Mouse (Mus musculus) adrenal gland, adult 2 months (tissue): ENCODE results near the gene Galns. TPM values are rescaled to one million over a fixed set of nuclear protein-coding genes. Genes with fewer than 3 reads are reported as not detected.

Experiments
- DNase-seq: peaks from one replicate; pipeline ENCODE4 v3.0.0; 2021
- long read RNA-seq: library from polyadenylated mRNA; stranded (forward); transcript quantifications from one replicate; pipeline ENCODE4 v2.0.0, GENCODE M21; 2021
- polyA plus RNA-seq: library from polyadenylated mRNA; depleted of rRNA; stranded (reverse); fragments of >200 nt; gene quantifications from 2 replicates; pipeline ENCODE4 v1.2.3, GENCODE M21; 2012; rRNA removed
- total RNA-seq, 2 experiments: library from RNA; stranded (reverse); gene quantifications; 2 replicates each; pipeline ENCODE4 v1.2.3; 2021

Galns gene
- 1 to 10 TPM; 6.0 to 7.8 TPM for total RNA-seq
- polyA plus RNA-seq = 6.8 and 8.0 TPM in 2 replicates
- long read RNA-seq, partial matches to known transcripts = 0 of 3 reads
- long read RNA-seq, other reads (novel, unspliced or antisense) = 0 of 3 reads

GRCm38 (mm10) chr8:122611295-122612133 is at the start of gene Galns, which contains the start of gene Trappc2l:
Gene Galns (minus strand): TSS chr8:122611463.
Gene Trappc2l (plus strand): TSS chr8:122611640.
- peak; percentile 97 for DNase-seq

DNA sequence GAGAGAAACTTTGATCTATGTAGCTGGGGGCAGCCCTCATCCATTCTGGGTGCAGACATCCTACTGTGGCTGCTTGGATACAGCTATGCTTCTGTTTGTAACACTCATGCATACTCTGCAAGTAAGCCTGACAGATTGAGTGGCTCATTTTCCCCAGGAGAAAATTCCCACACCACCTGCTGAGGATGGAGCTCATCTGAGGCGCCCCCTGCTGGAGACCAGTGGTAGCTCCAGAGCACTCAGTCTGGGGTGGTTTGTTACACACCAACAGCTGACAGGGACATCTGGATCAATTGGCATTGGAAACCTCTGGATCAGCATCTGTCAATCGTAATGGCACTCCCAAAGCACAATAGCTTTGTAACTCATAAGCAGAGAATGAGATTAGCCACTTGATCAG is 48.8 kb upstream of the Galns start:
- DNase-seq = no peak

DNA sequence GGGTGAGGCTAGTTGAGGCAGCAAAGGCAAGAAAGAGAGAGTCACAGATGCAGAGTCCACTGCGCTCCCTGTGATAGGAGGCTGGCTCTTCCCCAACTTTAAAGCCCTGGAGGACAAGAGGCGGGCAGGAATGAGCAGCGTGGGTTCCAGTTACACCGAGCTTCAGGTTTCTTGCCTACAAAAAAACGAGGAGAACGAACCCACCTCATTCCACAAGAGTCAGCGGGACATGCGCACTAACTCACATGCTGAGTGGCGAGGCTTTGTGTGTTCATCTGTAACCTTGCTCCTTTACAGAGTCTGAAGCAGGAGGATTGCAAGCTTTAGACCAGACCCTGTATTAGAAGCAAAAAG is 47.5 kb upstream of the Galns start:
- DNase-seq = no peak

DNA sequence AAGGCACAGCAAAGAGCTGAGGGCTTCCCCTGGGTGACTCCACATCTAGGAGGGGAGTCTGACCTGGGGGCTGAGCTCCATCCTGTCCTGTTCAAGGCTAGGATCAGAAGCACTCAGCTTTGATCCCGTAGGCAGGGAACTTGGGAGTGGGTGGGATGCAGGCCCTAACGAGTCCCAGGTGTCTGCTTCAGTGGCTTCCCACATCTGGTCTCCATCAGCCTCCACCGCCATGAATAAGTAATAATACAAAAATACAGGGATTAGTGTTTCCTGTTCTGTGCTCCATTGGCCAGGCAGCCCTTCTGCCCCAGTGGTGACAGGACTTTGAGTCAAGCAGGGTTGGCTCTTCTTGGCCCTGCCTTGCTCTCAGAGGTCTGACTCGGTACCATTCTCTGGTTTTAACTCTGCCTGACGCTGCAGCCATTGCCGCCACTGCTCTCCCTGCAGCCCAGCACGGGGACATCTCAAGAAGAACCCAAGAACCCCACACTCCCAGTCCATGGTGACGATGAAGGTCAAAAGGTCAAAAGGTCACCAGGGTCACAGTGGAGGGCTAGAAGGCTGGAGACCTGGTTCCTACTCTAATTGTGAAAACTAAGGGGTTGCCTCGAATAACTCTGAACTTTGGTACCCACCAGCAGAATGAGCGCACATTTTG is 47.0 kb upstream of the Galns start:
- DNase-seq = no peak

- peak; percentile 93 for DNase-seq
Measured at GRCm38 (mm10) chr8:122656056-122656999, 45.1 kb upstream of the Galns start.

DNA sequence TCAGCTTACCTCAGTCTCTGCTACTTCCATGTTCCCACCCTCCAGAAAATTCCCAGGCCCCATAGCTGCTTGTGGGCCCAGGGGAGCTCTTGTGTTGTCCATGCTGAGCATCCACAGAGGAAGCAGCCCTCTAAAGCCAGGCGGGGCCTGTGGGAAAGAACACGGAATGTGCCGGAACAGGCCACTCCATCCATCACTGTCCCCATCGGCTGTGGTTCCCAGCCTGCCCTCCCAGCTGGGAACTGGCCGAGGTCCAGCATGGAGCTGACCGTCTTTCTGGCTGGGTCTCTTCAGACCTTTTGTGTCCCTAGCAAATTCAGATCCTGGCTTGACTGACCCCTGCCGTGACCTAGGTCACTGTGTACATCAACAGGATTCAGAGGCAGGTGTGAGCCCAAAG is 43.5 kb upstream of the Galns start:
- DNase-seq = peak; percentile 77

GRCm38 (mm10) chr8:122652643-122653042 is 41.4 kb upstream of the Galns start:
- DNase-seq = no peak

DNA sequence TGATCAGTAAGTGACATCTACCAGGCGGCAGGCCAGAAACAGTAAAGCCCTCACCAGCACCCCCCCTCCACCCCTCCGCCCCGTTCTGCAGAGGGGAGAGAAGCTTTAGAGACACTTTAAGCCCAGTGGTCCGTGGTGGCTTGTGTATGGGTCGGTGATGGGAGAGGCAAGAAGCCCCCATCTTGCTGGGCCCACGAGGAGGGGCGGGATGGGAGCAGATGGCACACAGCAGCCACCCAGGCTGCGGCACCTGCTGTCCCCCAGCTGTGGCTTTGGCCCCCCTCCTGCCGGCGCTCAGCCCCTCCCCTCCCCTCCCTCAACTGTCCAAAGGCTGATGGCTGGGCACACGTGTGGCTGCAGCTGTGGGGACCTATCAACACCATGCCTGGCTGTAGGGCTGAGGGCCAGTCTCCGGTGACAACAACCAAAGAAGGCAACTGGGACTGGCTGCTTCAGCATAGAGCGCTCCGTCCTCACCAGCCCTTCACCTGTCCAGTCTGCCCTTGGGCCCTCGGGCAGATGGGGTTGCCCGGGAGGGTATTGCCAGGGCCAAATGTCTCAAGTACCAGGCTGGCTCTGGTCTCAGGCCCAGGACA is 40.2 kb upstream of the Galns start:
- DNase-seq = no peak

- DNase-seq = no peak
Measured at GRCm38 (mm10) chr8:122648192-122648970, 37.1 kb upstream of the Galns start.

GRCm38 (mm10) chr8:122646337-122646736 is 35.1 kb upstream of the Galns start:
- DNase-seq = no peak

DNA sequence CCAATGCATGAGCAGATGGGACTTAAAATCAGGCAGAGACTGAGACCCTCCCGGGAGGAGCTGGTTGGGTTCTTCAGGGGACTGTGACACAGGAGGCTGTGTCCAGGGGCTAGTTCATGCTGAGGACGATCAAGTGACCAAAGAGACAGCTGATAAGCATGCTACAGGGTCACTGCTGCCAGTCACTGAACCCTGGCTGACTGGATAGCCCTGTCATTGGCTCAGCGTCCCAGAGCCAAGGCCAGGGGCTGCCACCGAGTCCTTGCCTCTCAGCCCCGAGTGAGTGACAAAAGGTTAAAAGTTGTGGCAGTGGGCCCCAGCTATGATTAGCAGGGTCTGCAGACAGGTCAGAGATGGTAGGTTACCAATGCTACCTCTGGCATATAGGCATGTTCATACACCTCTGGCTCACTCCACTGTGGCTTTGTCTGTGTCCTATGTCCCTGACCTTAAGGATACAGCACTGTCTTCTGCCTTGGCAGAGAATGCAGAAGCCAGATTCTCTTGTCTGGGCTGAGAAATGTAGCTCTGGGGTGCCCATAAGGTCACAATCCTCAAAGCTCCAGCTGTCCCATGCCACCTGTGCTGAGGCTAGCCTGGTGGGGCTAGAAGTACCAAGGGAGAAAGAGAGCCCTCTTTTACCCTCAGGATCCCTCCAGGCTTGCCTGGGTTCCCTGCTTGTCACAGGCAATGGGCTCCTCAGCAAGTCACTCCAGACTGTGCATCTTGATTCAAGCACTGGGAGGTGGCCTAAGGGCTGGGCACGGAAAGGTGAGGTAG is 33.1 kb upstream of the Galns start:
- peak; percentile 85 for DNase-seq

DNA sequence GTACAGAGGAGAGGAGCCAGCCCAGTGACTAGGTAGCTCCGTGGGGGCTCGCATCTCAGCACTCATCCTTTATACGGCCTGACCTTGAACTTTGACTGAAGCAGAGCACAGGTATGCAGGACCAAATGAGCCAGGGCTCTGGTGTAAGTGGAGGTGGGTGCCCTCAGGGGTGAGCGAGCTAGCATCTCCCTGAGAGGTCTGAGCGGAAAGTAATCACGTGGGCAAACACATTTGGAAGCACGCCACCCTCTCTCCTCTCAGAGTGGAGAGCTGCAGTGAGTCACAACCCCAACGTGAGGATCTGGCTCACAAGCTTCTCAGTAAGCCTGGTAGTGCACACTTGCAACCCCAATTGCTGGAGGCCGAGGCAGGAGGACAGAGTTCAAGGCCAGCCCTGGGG is 30.8 kb upstream of the Galns start:
- DNase-seq = peak; percentile 91

- DNase-seq = no peak
Measured at GRCm38 (mm10) chr8:122641406-122641805, 30.1 kb upstream of the Galns start.

DNA sequence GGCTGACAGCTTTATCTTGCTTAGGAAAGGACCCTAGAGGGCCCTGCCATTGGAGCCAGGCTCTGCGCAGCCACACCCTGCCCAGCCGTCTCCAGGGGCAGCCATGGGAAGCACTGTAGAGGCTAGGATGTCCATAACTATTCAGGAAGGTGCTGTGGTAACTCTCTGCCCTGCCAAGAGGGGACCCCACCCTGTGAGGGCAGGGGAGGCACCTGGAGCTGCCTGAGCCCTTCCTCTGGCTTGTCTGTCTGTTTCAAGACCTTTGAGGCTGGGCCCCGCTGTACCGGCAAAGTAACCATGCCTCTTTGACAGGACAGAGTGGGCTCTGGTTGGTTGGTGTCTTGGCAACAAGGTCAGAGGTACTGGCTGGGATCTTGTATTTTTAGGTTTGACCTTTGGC is 29.6 kb upstream of the Galns start:
- DNase-seq = no peak

DNA sequence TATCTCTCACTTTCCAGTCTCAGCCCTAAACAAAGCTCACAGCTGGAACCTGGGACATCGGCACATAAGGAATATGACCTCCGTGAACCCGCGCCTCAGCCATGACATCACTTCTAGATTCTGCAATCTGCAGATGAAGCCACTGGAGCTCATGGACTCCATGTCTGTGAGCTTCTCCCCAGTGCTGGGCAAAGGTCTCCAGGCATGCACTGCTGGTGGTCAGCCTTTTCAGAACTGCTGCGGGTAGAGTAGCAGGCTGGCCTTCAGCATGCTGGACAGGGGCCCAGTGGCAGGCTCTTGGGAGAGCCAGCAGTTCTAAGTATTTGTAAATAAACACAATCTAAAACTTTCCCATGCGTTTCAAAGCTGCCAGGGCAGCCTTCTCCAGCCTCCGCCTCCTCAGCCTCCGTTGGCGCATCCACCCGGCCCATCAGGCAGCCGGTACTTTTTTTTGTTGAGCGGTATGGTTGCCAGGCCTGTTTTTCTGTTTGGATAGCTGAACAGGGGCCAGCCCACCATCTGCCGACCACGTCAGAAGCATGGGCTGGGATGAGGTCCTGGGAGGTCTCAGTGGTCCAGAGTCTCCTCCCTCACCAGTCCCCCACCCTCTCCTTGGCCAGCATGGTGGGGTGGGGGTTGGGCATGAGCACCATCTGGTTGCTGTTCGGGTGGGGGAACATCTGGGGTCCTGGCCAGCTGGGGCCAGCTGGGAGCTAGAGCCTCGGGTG is 28.4 kb upstream of the Galns start:
- peak; percentile 53 for DNase-seq

- no peak for DNase-seq
Measured at GRCm38 (mm10) chr8:122638601-122639000, 27.3 kb upstream of the Galns start.

- no peak for DNase-seq
Measured at GRCm38 (mm10) chr8:122637230-122637629, 26.0 kb upstream of the Galns start.

DNA sequence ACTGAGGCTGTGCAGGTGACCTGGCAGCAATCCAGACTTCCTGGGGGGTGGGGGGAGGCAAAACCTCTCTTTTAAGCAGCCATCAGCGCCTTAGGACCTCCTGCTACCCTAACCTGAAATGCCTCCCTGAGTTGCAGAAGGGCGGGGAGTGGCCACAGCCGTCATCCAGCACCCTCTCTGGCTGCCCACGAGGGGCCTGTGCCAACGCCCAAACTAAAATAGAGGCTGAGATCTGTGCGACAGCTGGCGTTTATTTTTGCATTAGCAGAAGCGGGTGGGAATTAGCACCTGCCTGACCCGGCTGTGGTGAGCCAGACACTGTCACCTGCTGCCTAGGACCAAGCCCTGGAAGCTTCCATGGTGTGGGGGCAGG is 25.5 kb upstream of the Galns start:
- no peak for DNase-seq
